Mouse (Mus musculus): ENCODE measurements around the gene Clcn7. TPM values are rescaled to one million over a fixed set of nuclear protein-coding genes. Genes with fewer than 3 reads are reported as not detected.

Clcn7 gene
- polyA plus RNA-seq, 1 experiment: 93.5 TPM

DNA sequence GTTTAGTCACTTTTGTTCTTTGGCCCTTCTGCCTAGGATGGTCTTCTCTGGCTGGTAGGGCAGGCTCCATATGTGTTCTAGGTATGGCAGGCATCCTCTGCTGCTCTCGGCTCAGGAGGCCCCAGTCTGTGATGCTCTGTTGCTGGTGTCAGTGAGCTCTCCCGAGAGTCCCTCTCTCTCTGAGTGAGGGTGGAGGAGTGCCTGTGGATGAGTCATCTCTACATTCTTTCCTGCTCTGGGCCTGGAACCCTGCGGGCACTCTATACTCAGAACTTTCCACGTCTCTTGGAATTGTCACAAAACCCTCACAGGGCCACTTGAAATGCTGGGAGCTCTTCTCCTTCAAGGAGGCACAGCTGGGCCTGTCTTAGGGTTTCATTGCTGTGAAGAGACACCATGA, 78.5 kb downstream of the Clcn7 start:
- no peak for DNase-seq (ENCODE audit: low read depth)

Other genes with a start within 250 kb of the Clcn7 start
- 31.3 and 31.7 TPM in 2 replicates for gene Nubp2, start 247.0 kb upstream of the Clcn7 start, polyA plus RNA-seq (2012; rRNA removed)
- gene Spsb3, start 246.7 kb upstream of the Clcn7 start, polyA plus RNA-seq (2012; rRNA removed): 67.0 and 77.8 TPM in 2 replicates
- gene Eme2, start 238.3 kb upstream of the Clcn7 start, polyA plus RNA-seq (2012; rRNA removed): 70.6 and 72.3 TPM in 2 replicates
- 142 and 181 TPM in 2 replicates for gene Mrps34, start 238.3 kb upstream of the Clcn7 start, polyA plus RNA-seq (2012; rRNA removed)
- gene Nme3, start 236.9 kb upstream of the Clcn7 start, polyA plus RNA-seq (2012; rRNA removed): 76.6 and 85.3 TPM in 2 replicates
- 75.0 and 90.0 TPM in 2 replicates for gene Mapk8ip3, start 196.4 kb upstream of the Clcn7 start, polyA plus RNA-seq (2012; rRNA removed)
- 40.0 and 54.9 TPM in 2 replicates for gene Jpt2, start 172.7 kb upstream of the Clcn7 start, polyA plus RNA-seq (2012; rRNA removed)
- gene Cramp1l, start 117.6 kb upstream of the Clcn7 start, polyA plus RNA-seq (2012; rRNA removed): 18.2 and 19.6 TPM in 2 replicates
- gene Ift140, start 117.3 kb upstream of the Clcn7 start, polyA plus RNA-seq (2012; rRNA removed): 15.9 and 17.7 TPM in 2 replicates
- gene Tmem204, start 49.8 kb upstream of the Clcn7 start, polyA plus RNA-seq (2012; rRNA removed): 37.6 and 53.0 TPM in 2 replicates
- gene Telo2, start 17.4 kb upstream of the Clcn7 start, polyA plus RNA-seq (2012; rRNA removed): 17.3 and 25.3 TPM in 2 replicates
- gene Ptx4, start 12.6 kb upstream of the Clcn7 start, polyA plus RNA-seq (2012; rRNA removed): 0.15 and 0.18 TPM in 2 replicates
- gene Ccdc154, start 29.1 kb downstream of the Clcn7 start, polyA plus RNA-seq (2012; rRNA removed): 0.04 TPM in 1 of 2 replicates, not detected in the other
- gene Gm38655, start 42.1 kb downstream of the Clcn7 start, polyA plus RNA-seq (2012; rRNA removed): 0.24 and 0.57 TPM in 2 replicates
- 9.5 and 10.5 TPM in 2 replicates for gene BC003965, start 51.2 kb downstream of the Clcn7 start, polyA plus RNA-seq (2012; rRNA removed)
- gene Unkl, start 55.0 kb downstream of the Clcn7 start, polyA plus RNA-seq (2012; rRNA removed): 14.8 and 17.1 TPM in 2 replicates
- gene Gnptg, start 106.7 kb downstream of the Clcn7 start, polyA plus RNA-seq (2012; rRNA removed): 58.7 and 60.3 TPM in 2 replicates
- 21.5 and 24.7 TPM in 2 replicates for gene Tsr3, start 106.8 kb downstream of the Clcn7 start, polyA plus RNA-seq (2012; rRNA removed)
- gene Baiap3, start 123.0 kb downstream of the Clcn7 start, polyA plus RNA-seq (2012; rRNA removed): 4.0 and 4.3 TPM in 2 replicates
- 136 and 144 TPM in 2 replicates for gene Ube2i, start 141.2 kb downstream of the Clcn7 start, polyA plus RNA-seq (2012; rRNA removed)
- 0.34 and 0.42 TPM in 2 replicates for gene Prss34, start 165.0 kb downstream of the Clcn7 start, polyA plus RNA-seq (2012; rRNA removed)
- gene Prss28, start 175.3 kb downstream of the Clcn7 start, polyA plus RNA-seq (2012; rRNA removed): not detected in 2 replicates
- gene Prss29, start 185.3 kb downstream of the Clcn7 start, polyA plus RNA-seq (2012; rRNA removed): 0.27 TPM in 1 of 2 replicates, not detected in the other
- 0.32 and 0.44 TPM in 2 replicates for gene Tpsab1, start 212.2 kb downstream of the Clcn7 start, polyA plus RNA-seq (2012; rRNA removed)
- gene Tpsb2, start 232.9 kb downstream of the Clcn7 start, polyA plus RNA-seq (2012; rRNA removed): 4.3 and 9.6 TPM in 2 replicates
- gene Tpsg1, start 235.9 kb downstream of the Clcn7 start, polyA plus RNA-seq (2012; rRNA removed): 0.25 TPM in 1 of 2 replicates, not detected in the other

Measured in gonadal fat pad, adult 2 months (tissue).